Mouse (Mus musculus) embryonic fibroblast, embryonic 13.5 days (primary cell): Measurements from ENCODE around the gene Gm18336.

Experiments used
- CTCF ChIP-seq: IDR thresholded peaks from 2 replicates; pipeline ENCODE4 v1.5.1; 2011; ENCODE audit warnings: mild to moderate bottlenecking, control low read depth, low read length, moderate library complexity, borderline replicate concordance; ENCODE audit not compliant: insufficient read depth
- POLR2A ChIP-seq: IDR thresholded peaks from 2 replicates; pipeline ENCODE4 v1.6.1; 2011; ENCODE audit warnings: low read depth, mild to moderate bottlenecking, control low read depth, low read length, moderate library complexity

- TF ChIP-seq CTCF (no peak), POLR2A (no peak)
These were observed 42.4 kb downstream of the Gm18336 start for GRCm38 (mm10) chrX:73356163-73356562.
